Mouse (Mus musculus) CH12.LX (cell line): ENCODE measurements around the gene Gm40193. TPM values are rescaled to one million over a fixed set of nuclear protein-coding genes. Genes with fewer than 3 reads are reported as not detected.

ENCODE experiments used
- DNase-seq: peaks from one replicate; pipeline ENCODE4 v3.0.0-alpha.2; 2013; ENCODE audit errors: extremely low read depth
- H3K27ac ChIP-seq: 2 replicates; pipeline ENCODE4 v1.5.1; 2012; ENCODE audit warnings: low read depth, mild to moderate bottlenecking, control low read depth, moderate library complexity; ENCODE audit not compliant: insufficient read depth
- H3K27me3 ChIP-seq: replicated peaks from 2 replicates; pipeline ENCODE3; 2012; ENCODE audit warnings: inconsistent platforms
- H3K36me3 ChIP-seq, 2 experiments: replicated peaks in 1 of 2; 2 replicates each; pipeline versions ENCODE3 to v1.6.1; 2012; ENCODE audit warnings: inconsistent platforms in 1 of 2, low read length in 1 of 2, mild to moderate bottlenecking in 1 of 2, mixed read lengths in 1 of 2, moderate library complexity in 1 of 2; ENCODE audit not compliant: control insufficient read depth in 1 of 2, insufficient read depth in 1 of 2
- H3K4me1 ChIP-seq, 2 experiments: 2 replicates each; pipeline ENCODE4 v1.6.1; 2012; ENCODE audit warnings: inconsistent platforms in 1 of 2, moderate library complexity in 1 of 2; ENCODE audit not compliant: insufficient read depth in 2 of 2, control insufficient read depth in 1 of 2
- H3K4me2 ChIP-seq: 2 replicates; pipeline ENCODE4 v1.6.1; 2012; ENCODE audit warnings: low read depth, mild to moderate bottlenecking, control low read depth; ENCODE audit not compliant: poor library complexity, insufficient read depth, severe bottlenecking
- H3K4me3 ChIP-seq, 3 experiments: fragments of 150-350 bp in 1 of 3; sonication (generic) in 1 of 3; replicated peaks in 1 of 3; 2 replicates each; pipeline versions ENCODE3 to v1.5.1; 2011 to 2012; ENCODE audit warnings: low read depth in 2 of 3, low read length in 2 of 3, mild to moderate bottlenecking in 2 of 3, moderate library complexity in 2 of 3, control low read depth in 1 of 3, improper control_type of control experiment in 1 of 3, inconsistent platforms in 1 of 3, mixed read lengths in 1 of 3; ENCODE audit not compliant: poor library complexity in 1 of 3
- H3K79me2 ChIP-seq: replicated peaks from 2 replicates; pipeline ENCODE4 v1.6.1; 2012; ENCODE audit warnings: mild to moderate bottlenecking, moderate library complexity; ENCODE audit not compliant: control insufficient read depth, poor library complexity, insufficient read depth, severe bottlenecking; ENCODE audit errors: extremely low read depth
- H3K9ac ChIP-seq: 2 replicates; pipeline ENCODE4 v1.6.1; 2012; ENCODE audit warnings: low read depth, mild to moderate bottlenecking, control low read depth, moderate library complexity; ENCODE audit not compliant: insufficient read depth
- H3K9me3 ChIP-seq: replicated peaks from 2 replicates; pipeline ENCODE3; 2012; ENCODE audit warnings: low read length, inconsistent platforms, mixed read lengths
- BHLHE40 ChIP-seq: IDR thresholded peaks from 2 replicates; pipeline ENCODE4 v1.6.1; 2011; ENCODE audit warnings: mild to moderate bottlenecking, low read depth, low read length, improper control_type of control experiment
- ELF1 ChIP-seq: IDR thresholded peaks from 2 replicates; pipeline ENCODE4 v1.6.1; 2014; ENCODE audit warnings: low read depth, mild to moderate bottlenecking, inconsistent platforms, low read length, improper control_type of control experiment
- EP300 ChIP-seq: IDR thresholded peaks from 2 replicates; pipeline ENCODE4 v1.6.1; 2011; ENCODE audit warnings: low read length, improper control_type of control experiment
- ETS1 ChIP-seq: conservative IDR thresholded peaks from 2 replicates; pipeline ENCODE4 v1.6.1; 2012; ENCODE audit warnings: low read depth, mild to moderate bottlenecking, inconsistent platforms, low read length, improper control_type of control experiment, moderate library complexity
- GABPA ChIP-seq: IDR thresholded peaks from 2 replicates; pipeline ENCODE4 v1.6.1; 2012; ENCODE audit warnings: low read depth, low read length, improper control_type of control experiment, inconsistent platforms; ENCODE audit not compliant: insufficient replicate concordance
- HCFC1 ChIP-seq: IDR thresholded peaks from 2 replicates; pipeline ENCODE4 v1.6.1; 2012; ENCODE audit warnings: low read depth, mild to moderate bottlenecking, inconsistent platforms, low read length, improper control_type of control experiment
- IRF4 ChIP-seq: IDR thresholded peaks from 2 replicates; pipeline ENCODE4 v1.6.1; 2014; ENCODE audit warnings: low read depth, mild to moderate bottlenecking, inconsistent platforms, low read length, improper control_type of control experiment
- MAFK ChIP-seq: IDR thresholded peaks from 2 replicates; pipeline ENCODE4 v1.6.1; 2011; ENCODE audit warnings: low read length, improper control_type of control experiment; ENCODE audit not compliant: insufficient replicate concordance
- MAX ChIP-seq: IDR thresholded peaks from 2 replicates; pipeline ENCODE4 v1.6.1; 2011; ENCODE audit warnings: low read length, improper control_type of control experiment
- MEF2A ChIP-seq: IDR thresholded peaks from 2 replicates; pipeline ENCODE4 v1.6.1; 2014; ENCODE audit warnings: low read depth, mild to moderate bottlenecking, inconsistent platforms, low read length, improper control_type of control experiment, borderline replicate concordance
- NELFE ChIP-seq: IDR thresholded peaks from 2 replicates; pipeline ENCODE4 v1.6.1; 2011; ENCODE audit warnings: low read depth, low read length, improper control_type of control experiment
- SMC3 ChIP-seq: IDR thresholded peaks from 2 replicates; pipeline ENCODE4 v1.6.1; 2011; ENCODE audit warnings: low read depth, low read length, improper control_type of control experiment
- TBP ChIP-seq: conservative IDR thresholded peaks from 2 replicates; pipeline ENCODE4 v1.6.1; 2011; ENCODE audit warnings: low read depth, low read length, improper control_type of control experiment
- TCF12 ChIP-seq: IDR thresholded peaks from 2 replicates; pipeline ENCODE4 v1.6.1; 2014; ENCODE audit warnings: low read depth, mild to moderate bottlenecking, inconsistent platforms, low read length, improper control_type of control experiment
- ZC3H11A ChIP-seq: IDR thresholded peaks from 2 replicates; pipeline ENCODE4 v1.6.1; 2012; ENCODE audit warnings: low read depth, mild to moderate bottlenecking, inconsistent platforms, low read length, improper control_type of control experiment
- ZKSCAN1 ChIP-seq: IDR thresholded peaks from 2 replicates; pipeline ENCODE4 v1.6.1; 2012; ENCODE audit warnings: low read depth, inconsistent platforms, low read length, improper control_type of control experiment, borderline replicate concordance
- ZMIZ1 ChIP-seq: IDR thresholded peaks from 2 replicates; pipeline ENCODE4 v1.6.1; 2012; ENCODE audit warnings: low read depth, mild to moderate bottlenecking, inconsistent platforms, low read length, improper control_type of control experiment
- ZNF384 ChIP-seq: IDR thresholded peaks from 2 replicates; pipeline ENCODE4 v1.6.1; 2012; ENCODE audit warnings: low read depth, low read length, improper control_type of control experiment, inconsistent platforms
- dilution Hi-C: fragments of 300-500 bp; cut with MboI; formaldehyde crosslinking; loops from 2 replicates; pipeline ENCODE4 v1.14.3; 2020; ENCODE audit warnings: low sequenced_read_pairs; ENCODE audit not compliant: extremely low pct_unique_long_range_greater_than_20kb, extremely low pct_ligation_motif_present
- in situ Hi-C: fragments of 300-500 bp; cut with MboI; formaldehyde crosslinking; loops from 3 replicates; pipeline ENCODE4 v1.14.3; 2019; ENCODE audit warnings: low sequenced_read_pairs, low pct_ligation_motif_present, low pct_unique_long_range_greater_than_20kb, mixed read lengths
- polyA plus RNA-seq: library from polyadenylated mRNA; unstranded; fragments of >175 nt; gene quantifications from 2 replicates; pipeline ENCODE4 v1.2.1, GENCODE M21; 2012; ENCODE audit warnings: low read depth; ENCODE audit not compliant: insufficient read length
- total RNA-seq, 2 experiments: library from RNA; depleted of rRNA; stranded (reverse); fragments of 300-350 nt in 1 of 2; fragments of >200 nt in 1 of 2; gene quantifications; 2 replicates each; pipeline ENCODE4 v1.2.3; 2012 to 2014

The Gm40193 gene
- total and polyA plus RNA-seq, 3 experiments, result not detected

DNA sequence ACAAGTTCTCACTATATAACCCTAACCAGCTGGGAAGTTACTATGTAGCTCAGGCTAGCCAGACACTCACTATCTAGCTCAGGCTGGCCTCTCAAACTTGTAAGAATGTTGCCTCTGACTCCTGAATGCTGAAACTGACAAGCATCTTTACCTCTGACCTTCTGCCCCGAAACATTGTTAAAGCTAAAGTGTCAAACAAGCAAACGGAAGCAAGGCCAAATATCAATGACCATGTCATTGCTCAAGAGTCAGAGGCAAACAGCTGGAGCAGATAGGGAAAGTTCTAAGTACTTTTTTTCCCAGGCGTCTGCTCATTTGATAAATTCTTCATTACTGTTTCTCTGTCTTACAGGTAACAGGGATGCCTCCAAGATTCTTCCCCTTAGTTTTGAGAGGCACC is 30.7 kb downstream of the Gm40193 start:
- H3K79me2 ChIP-seq, result no peaks in the 10 kb centered on the region
- H3K27me3 ChIP-seq, result no peaks in the 10 kb centered on the region
- DNase-seq, result no peak
- in situ Hi-C loops, result loop anchor here (5.0 to 10.0 kb wide), 2 partner anchors 40 to 177 kb away; partner anchors contain the start of gene Alox12e
- H3K4me2 ChIP-seq, result no peak overlapping the region
- H3K27ac ChIP-seq, result no peak overlapping the region
- TF ChIP-seq TBP (no peak), ZKSCAN1 (no peak), ZNF384 (no peak), MEF2A (no peak), ZMIZ1 (no peak), ZC3H11A (no peak)
- peaks cover 5 to 26% of the 10 kb centered on the region in 2 experiments; a peak in 3 of 4 replicates for H3K4me1 ChIP-seq
- H3K9me3 ChIP-seq, result no peaks in the 10 kb centered on the region
- no peaks in the 10 kb centered on the region for H3K36me3 ChIP-seq
- dilution Hi-C loops, result no loop called here
- H3K4me3 ChIP-seq, result no peak overlapping the region
- H3K9ac ChIP-seq, result no peak overlapping the region

DNA sequence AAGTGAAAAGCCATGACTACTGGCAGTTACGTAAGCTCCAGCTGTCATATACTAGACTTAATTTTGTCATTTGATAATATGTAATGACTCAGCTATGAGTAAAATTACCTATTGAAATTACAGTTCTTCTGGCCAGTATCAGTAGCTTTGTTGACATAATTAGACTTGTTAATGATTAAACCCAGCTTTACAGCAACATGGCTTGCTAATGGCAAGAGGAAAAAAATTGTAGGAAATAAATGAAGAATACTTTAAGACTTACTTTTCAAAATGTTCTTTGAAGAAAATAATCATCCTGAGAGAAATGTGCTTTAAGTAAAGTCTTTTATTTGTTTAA is 32.3 kb downstream of the Gm40193 start:
- Histone ChIP-seq H3K27ac (no peak overlapping the region), H3K27me3 (no peaks in the 10 kb centered on the region), H3K36me3 (no peaks in the 10 kb centered on the region), H3K4me2 (no peak overlapping the region), H3K4me3 (no peak overlapping the region), H3K79me2 (no peaks in the 10 kb centered on the region), H3K9ac (no peak overlapping the region), H3K9me3 (no peaks in the 10 kb centered on the region), H3K4me1 (peaks cover 5 to 11% of the 10 kb centered on the region in 2 experiments; a peak in 3 of 4 replicates)
- in situ Hi-C loops (loop anchor here (5.0 to 10.0 kb wide), 2 partner anchors 38 to 176 kb away; partner anchors contain the start of gene Alox12e), dilution Hi-C loops (no loop called here)
- TF ChIP-seq NELFE (no peak), ELF1 (no peak), ZNF384 (no peak), TBP (no peak), GABPA (no peak), ZMIZ1 (no peak), HCFC1 (no peak), MEF2A (no peak), EP300 (no peak), SMC3 (no peak), TCF12 (no peak), MAFK (no peak), ETS1 (no peak), BHLHE40 (no peak), IRF4 (no peak), MAX (no peak)
- DNase-seq, result no peak
